Mouse (Mus musculus): ENCODE measurements around the gene Gm2a. TPM values are rescaled to one million over a fixed set of nuclear protein-coding genes. Genes with fewer than 3 reads are reported as not detected.
A peak's percentile ranks its signal among the peaks of the same experiment; 100 is the strongest.
"Not testable (repeated sequence)": the region's sequence is repeated elsewhere in the genome, so short reads cannot be mapped to it uniquely, and the experiment has no call there.

Gene Gm2a
- 10 to 100 TPM; 51.5 to 51.9 TPM for total RNA-seq (2021)
- long read RNA-seq, full-length matches to known transcripts: 77 of 100 reads
- long read RNA-seq, partial matches to known transcripts: 22 of 100 reads
- long read RNA-seq, other reads (novel, unspliced or antisense): 1 of 100 reads

DNA sequence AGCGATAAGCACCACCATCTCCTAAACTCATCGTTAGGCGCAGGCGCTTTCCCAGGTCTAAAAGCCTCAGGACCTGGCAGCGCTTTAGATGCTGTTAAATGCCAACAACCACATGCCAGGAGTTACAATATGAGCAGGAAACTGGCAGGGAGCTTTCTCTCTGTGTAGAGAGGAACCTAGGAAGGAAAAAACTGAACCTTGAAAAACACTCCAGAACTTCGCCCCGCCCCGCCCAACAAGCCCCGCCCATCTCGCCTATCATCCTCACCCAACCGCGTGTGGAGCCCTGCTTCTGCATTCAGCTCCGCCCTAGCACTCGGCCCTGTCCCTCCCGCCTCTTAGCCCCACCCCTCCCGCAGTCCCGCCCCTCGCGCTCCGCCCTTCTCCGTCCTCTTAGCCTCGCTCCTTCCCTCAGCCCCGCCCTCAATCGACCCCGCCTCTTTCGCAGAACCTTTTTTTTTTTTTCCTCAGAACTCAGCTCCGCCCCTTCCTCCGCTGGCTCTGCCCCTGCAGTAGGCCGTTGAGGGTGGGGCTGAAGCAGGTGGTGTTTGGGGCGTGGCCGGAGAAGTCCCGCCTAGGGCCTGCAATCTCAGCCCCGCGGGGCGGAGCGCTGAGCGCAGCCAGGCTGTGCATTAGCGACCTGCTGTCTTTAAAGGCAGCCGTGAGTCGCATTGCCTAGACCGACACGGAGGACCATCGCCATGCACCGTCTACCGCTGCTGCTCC is at the start of gene Gm2a:
Gene Gm2a (plus strand): TSS at position 653 of the 726 bp plus-strand sequence.
- DNase-seq (ENCODE audit: low spot score in 2 of 2): peak; percentile 87 to 91

DNA sequence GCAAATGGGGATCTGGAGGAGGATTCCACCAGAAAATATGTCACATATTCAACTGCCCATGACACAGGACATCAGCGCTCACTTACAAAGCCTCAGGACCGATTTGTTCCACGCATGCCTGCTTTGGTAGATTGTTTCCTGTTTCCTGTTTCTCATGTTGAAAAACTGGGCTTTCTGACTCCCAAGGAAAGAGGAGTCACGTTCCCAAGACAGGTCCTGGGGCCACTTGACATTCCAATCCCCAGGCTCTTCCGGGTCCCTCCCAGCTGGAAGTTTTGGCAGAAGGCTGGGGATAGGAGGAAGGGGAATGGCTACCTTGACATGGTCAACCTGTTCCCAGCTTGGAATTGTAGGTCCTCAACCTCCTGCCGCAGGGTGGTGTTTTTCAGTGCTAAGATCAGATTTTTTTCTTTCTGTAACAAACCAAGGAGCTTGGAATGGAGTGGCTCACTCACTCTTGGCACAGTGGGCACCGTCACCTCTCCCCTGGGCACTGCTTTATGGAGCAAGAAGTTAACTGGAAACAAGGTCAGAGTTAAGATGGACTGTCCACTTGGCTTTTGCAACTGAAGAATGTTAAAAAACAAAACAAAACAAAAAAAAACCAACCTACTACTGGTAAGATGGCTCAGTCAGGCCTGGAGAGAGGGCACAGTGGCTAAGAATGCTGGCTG is 46.9 kb upstream of the Gm2a start:
- no peak for DNase-seq (ENCODE audit: low spot score in 2 of 2)

DNA sequence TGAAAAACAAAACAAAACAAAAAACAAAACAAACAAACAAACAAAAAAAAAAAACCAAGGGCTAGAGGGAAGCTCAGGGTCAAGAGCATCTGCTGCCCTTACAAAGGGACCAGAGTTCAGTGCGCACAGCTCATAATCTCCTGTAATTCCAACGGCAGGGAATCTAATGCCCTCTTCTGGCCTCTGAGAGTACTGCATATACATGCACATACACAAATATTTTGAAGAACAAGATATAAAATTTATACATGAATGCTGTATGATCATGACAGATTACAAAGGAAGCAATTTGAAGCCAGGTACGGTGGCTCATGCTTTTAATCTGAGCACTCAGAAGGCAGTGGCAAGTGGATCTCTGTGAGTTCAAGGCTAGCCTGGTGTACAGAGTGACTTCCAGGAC is 40.4 kb upstream of the Gm2a start:
- DNase-seq (ENCODE audit: low spot score in 2 of 2): no peak

DNA sequence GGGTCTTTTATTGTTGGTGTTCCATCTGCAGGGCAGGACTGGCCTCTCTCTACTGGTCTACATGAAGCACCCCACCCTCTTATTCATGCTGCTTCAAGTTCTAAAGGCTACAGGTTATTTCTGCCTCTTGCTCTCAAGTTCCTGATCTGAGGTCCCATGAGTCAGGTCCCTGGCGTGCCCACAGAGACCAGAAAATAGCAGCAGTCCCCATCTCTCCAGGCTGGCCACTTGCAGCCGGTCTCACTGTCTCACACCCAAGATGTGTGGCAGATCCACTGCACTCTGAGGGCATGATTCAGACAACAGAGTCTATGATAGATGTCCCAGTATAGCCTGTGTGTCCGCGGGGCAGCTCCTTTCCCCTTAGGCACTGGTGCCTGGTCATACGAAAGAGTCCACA is 37.1 kb upstream of the Gm2a start:
- no peak for DNase-seq (ENCODE audit: low spot score in 2 of 2)

DNA sequence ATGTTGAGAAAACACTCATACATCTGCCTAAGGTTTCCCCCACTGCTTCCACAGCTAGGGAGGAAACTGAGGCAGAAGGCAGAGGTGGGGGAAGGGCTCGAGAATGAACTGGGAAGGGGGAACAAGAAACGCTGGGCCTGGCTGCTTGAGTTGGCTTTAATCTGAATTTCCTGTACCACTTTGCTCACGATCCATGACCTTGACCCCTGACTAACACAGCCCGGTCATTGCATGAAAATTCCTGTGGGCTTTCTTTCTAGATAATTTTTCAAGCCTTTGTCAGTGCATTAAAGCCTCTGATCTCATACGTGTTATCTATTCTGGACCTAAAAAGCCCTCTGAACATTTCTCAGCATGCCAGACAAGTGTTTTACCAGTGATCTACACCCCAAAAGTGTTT is 35.1 kb upstream of the Gm2a start:
- no peak for DNase-seq (ENCODE audit: low spot score in 2 of 2)

DNA sequence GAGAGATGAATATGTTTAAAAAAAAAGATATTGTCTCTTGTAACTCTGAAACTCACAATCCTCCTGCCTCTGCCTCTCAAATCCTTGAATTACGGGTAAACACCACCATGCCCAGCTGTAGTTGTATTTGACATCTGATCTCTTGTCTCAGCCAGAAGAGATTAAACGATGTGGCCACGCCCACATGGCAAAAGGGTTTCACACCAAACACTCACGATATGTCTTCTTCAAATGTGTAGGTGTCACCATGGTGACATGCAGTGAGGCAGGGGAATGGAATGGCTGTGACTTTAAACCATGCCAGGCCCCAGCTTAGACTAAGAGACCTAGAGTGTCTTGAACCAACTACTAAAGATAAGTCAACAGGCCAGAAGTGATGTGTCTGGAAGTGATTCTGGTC is 31.0 kb upstream of the Gm2a start:
- no peak for DNase-seq (ENCODE audit: low spot score in 2 of 2)

DNA sequence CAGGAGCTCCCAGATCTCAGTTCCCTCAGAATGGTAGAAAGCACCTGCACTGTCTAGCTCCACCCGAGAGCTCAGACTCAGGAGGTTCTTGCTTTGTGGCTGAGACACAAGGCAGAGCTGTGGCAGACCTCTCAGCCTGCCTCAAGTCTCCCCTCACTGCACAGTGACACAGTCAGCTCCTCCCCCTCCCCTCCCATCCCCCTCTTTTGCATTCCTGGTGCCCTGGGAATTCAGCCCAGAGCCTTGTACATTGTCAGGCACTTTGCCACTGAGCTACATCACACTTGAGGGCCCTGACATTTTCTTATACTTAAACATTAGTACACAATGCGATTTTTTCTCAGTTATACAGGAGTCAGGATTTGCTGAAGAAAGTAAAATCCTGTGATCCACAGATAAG is 28.9 kb upstream of the Gm2a start:
- no peak for DNase-seq (ENCODE audit: low spot score in 2 of 2)

DNA sequence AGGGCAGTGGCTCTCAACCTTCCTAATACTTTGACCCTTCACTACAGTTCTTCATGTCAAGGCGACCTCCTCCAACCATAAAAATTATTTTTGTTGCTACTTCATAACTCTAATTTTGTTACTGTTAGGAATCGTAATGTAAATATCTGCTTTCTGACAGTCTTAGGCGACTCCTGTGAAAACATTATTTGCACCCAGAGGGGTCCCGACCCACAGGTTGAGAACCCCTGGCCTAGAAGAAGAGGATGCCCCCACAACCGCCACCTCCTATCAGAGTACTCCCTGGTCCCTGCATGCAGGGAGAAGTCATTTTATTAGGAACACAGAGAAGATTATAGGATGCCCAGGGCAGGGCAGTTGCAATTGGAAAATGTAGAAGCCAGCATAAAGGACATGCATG is 26.6 kb upstream of the Gm2a start:
- DNase-seq (ENCODE audit: low spot score in 2 of 2): no peak

DNA sequence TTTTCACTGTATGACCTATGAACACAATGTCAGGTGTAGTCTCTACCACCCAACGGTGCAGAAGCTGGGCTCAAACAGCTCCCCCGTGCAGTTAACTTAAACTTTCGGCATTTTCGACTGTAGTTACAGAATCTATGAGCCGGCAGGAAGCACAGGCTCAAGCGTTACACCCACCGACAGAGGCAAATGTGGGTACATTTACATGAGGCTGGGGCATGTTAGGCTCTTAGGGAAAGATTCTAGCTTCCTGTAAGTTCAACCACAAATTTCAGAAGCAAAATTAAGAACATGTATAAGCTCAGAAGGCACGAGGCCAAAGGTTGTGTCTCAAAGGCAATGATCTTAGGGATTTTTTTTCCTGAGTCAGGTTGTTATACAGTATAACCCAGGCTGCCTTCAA is 25.4 kb upstream of the Gm2a start:
- no peak for DNase-seq (ENCODE audit: low spot score in 2 of 2)

DNA sequence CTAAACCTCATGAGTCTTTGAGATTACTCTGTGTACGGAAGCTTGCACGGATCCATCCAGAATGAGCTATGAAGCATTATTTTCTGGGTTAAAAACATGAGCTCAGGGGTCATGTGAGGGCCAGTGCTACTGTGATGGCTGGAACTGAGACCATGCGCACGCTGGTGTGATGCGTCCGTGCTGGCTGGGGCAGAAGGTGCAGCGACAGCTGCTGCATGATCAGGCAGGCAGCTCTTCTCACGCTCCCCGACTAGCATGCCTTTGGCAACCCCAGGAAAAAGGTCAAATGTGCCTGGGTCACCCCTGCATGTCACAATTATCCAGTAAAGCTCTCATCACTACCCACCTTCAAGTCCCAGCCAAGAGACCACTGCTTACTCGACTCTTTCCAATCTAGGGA is 24.7 kb upstream of the Gm2a start:
- DNase-seq (ENCODE audit: low spot score in 2 of 2): no peak

DNA sequence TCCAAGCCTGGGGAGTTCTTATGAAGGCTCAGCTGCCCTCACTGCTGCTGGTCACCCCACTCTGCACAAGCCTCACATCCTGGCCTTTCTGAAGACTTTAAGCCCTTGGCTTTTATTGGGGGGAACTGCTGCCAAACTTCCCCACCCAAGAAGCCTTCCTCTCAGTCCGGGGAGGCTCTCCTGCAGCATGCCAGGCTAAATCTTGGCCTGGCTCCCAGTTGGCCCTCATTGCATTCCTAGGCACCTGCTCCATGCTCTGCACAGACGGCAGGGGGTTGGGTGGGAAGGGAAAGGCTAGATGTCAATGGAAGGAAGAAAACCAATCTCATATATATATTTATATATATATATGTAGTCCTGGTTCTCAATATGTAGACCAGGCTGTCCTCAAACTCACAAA is 22.3 kb upstream of the Gm2a start:
- peak; percentile 32 to 49 for DNase-seq (ENCODE audit: low spot score in 2 of 2)

DNA sequence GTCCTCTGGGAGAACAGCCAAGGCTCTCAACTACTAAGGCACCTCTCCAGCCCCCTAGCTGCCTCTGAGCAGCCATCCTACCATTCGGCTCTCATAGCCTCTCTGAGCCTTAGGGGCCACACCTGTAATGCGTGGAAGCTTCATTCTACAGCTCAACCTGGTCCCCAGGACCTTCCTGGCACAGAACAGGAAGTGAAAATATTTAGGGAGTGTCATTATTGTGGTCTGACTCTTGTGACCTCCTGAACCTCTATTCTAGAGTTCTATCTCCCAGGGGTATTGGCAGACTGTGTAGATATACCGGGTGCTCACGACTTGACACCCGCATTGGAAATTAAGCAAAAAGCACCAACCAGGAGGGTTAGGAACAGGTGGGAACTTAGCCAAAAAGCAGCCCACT is 21.7 kb upstream of the Gm2a start:
- DNase-seq (ENCODE audit: low spot score in 2 of 2): no peak

DNA sequence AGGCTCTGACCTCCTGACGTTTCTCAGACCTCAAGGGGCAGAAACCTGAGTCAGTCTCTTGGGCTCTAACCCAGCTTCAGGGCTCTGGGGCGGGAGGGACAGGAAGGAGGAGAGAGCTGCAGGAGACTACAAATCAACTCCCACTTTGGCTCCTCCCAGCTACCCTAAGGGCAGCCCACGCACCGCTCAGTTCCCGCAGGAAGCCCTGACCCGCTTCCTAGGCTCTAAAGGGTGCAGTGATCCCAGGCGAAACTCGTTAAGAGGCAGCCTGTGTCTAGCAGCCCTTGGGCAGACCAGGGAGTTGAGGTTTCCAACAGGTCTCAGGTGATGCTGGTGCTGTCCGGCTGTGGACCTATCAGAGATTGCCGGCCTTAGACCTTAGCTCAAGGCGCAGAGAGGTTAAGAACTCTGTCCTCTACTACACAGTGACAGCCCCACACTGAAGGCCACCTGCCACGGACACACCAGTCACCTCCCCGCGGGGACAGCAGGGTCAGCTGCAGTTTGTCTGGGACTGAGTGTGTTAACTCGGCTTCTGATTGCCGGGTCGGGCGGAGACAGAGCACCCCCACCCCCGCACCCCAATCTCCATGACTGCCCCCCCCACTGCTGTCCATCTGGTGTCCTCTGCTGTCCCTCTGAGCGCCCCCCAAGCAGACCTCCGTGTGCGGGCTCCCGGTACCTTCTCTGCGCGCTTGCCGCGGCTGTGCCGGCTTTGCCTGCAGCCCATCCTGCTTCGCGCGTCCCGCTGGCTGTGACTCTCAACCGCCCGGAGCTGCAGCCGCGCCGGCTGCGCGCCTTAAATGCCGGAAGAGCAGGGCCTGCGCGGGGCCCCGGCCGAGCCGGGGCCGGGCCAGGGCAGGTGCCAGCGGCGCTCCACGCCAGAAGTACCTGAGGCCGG is 20.3 kb upstream of the Gm2a start, which contains the start of gene Ccdc69:
Gene Ccdc69 (minus strand): TSS at position 801 of the 901 bp plus-strand sequence.
- peak in 1 of 2 experiments; percentile 45 for DNase-seq (ENCODE audit: low spot score in 2 of 2)

DNA sequence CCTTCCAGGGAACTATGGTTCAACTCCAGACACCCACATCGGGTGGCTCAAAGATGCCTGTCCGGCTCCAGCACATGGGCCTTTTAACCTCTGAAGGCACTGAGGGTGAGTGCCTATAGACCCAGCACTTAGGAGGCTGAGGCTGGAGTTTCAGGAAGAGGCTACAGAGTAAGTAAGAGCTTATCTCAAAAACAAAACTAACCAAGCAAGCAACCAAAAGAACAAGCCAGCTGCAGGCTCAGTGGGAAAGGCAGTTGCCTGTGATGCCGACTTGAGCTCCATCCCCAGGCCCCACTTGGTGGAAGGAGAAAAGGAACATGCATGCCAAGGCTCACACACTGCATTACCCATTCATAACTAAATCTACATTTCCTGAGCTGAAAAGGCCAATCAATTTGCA is 19.4 kb upstream of the Gm2a start:
- DNase-seq (ENCODE audit: low spot score in 2 of 2): no peak

DNA sequence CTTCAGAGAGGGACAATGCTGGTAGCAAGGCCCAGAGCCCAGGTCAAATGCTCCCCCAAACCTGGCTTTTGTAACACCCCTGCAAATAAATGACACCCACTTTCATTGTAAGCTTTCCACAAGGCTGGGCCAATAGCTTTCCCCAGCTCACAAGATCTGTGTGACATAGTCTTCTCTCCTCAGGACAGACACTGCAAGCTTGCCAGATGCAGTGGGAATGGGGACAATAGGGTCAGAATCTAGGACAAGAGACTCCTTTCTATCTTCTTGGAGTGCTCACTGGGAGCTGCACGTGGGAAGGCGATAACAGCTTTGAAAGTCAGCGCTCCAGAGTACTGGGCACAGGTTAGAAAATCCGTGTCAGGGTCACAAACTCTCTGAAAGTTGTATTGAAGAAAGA is 18.7 kb upstream of the Gm2a start:
- no peak for DNase-seq (ENCODE audit: low spot score in 2 of 2)

DNA sequence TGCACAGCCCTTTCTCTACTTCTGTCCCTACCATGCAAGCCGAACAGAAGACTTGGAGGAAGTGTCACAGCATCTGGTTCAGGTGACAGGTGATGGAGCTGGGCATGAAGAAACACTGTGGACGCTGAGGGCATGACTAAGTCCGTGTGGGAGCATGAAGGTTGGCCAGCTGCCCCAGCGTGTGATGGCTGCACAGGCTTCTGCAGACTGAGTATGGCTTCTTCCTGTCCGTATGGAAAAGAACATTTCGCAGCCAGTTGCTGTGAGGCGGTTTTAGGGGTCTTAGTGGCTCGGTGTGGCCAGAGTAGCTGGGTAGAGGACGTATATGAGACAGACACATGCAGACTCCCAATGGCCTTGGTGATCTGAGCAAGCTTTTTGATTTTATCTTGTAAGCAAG is 16.7 kb upstream of the Gm2a start:
- DNase-seq (ENCODE audit: low spot score in 2 of 2): no peak

DNA sequence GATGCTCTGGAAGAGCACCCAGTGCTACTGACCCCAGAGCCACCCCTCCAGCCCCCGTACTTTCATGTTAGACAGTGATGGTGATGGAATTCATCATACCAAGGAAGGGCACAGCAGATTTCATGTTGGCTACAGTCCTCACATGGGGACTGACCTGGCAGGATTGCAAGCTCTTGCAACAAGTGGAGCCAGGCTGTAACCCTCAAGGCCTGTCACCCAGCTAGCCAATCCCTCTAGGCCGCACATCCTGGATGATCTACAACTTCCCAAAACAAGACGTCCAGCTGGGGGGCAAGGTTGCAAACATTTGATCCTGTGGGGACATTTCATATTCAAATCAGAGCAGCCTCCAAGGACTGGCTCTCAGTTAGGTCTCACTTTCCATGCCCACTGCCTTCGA is 13.3 kb upstream of the Gm2a start:
- no peak for DNase-seq (ENCODE audit: low spot score in 2 of 2)

DNA sequence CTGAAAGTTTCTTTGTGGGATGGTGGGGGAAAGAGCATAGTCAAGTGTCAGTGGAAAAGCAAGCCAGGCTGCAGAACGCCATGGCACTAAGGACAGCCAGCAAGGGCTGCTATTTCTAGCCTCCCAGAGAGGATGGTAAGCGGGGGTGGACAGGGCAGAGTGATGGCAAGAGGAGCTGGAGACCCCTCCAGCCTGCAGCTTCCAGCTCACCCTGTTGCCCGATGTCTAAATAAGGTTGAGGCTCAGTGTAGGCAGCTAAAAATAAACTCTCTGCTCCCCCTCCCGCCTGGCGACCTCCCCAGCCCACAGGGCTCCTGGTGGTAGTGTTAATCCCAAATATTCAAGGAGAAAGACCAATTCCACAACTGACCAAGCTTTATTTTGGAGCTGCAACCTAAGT is 12.5 kb upstream of the Gm2a start:
- no peak for DNase-seq (ENCODE audit: low spot score in 2 of 2)

DNA sequence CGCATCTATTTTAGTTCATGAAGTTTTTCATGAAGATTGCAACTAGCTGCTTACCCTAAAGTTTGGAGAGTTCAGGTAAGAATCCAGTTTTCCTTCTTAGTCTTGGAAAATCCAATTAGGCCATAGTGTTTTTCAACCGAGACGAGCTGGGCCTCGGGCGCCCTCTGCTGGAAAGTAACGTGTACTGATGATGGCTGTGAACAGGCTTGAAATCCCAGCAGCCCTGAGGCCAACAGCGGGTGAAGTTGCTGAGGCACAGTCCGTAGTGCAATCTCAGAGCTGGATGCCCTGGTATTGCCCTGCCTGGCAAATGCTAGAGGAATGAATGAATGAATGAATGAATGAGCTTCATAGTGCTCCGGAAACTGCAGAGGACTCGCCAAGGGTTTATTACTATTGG is 10.9 kb upstream of the Gm2a start:
- peak; percentile 76 to 84 for DNase-seq (ENCODE audit: low spot score in 2 of 2)

DNA sequence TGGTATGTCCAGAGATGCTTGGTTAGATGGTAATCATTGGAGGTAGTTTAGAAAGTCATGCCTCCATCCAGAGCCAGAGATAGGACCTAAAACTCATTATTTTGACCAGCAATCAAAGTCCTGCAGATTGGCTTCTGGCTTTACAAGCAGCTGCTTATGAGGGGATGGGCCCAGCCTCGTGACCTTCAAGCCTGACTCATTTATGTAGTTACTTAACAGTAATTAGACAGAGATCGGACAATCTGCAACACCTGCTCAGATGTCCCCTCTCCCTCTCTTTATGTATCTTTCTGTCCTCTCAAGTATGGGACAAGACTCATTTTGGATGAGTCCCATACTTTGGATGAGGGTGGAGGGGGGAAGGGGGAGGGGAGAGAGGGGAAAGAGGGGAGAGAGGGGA is 8.0 kb upstream of the Gm2a start:
- no peak for DNase-seq (ENCODE audit: low spot score in 2 of 2)

DNA sequence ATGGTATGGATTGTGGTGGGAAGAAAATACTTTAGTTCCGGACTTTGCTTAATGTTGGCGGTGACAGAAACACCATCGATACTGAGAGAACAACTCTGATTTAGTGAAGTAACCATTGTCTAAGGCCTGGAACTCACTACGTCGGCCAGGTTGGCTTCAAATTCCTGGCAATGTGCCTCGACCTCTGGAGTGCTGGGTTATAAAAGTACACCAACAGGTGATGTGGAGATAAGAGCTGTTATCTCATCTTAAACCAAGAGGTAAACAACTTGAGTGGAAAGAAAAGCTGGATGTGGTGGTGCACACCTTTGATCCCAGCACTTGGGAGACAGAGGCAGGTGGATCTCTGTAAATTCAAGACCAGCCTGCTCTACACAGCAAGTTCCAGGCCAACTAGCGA is 4.8 kb upstream of the Gm2a start:
- DNase-seq (ENCODE audit: low spot score in 2 of 2): no peak

DNA sequence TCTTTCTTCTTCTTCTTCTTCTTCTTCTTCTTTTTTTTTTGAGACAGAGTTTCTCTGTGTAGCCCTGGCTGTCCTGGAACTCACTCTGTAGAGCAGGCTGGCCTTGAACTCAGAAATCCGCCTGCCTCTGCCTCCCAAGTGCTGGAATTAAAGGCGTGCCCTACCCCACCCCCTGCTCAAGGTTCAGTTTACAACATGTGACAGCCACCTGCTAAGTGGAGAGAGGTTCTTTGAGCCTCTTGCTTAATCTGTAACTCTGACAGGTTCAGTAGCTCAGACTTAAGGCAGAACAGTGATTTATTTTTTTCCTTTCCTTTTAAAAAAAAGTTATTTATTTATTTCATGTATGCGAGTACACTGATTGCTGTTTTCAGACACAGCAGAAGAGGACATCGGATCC is 1.6 kb upstream of the Gm2a start:
- not testable (repeated sequence) for DNase-seq (ENCODE audit: low spot score in 2 of 2)

Measured in layer of hippocampus, postnatal 10 days (tissue).